Mouse (Mus musculus) macrophage (primary cell): Measurements from ENCODE around the gene Olfr412. TPM values are rescaled to one million over a fixed set of nuclear protein-coding genes. Genes with fewer than 3 reads are reported as not detected.

ENCODE experiments used
- H3K27ac ChIP-seq: fragments of 350-480 bp; formaldehyde crosslinking; 2 replicates; pipeline ENCODE4 v1.9.0; 2021
- H3K36me3 ChIP-seq: fragments of 350-480 bp; formaldehyde crosslinking; 2 replicates; pipeline ENCODE4 v1.9.0; 2021; ENCODE audit errors: inconsistent target
- H3K4me3 ChIP-seq: fragments of 350-480 bp; formaldehyde crosslinking; 2 replicates; pipeline ENCODE4 v1.9.0; 2021; ENCODE audit errors: inconsistent target
- H3K79me2 ChIP-seq: fragments of 350-480 bp; formaldehyde crosslinking; 2 replicates; pipeline ENCODE4 v1.9.0; 2021; ENCODE audit errors: inconsistent target
- WGBS: methylation state at CpG from one replicate; pipeline ENCODE4 v1.1.7; 2026; ENCODE audit warnings: inconsistent platforms; ENCODE audit not compliant: missing documents; 5-methylcytosine and 5-hydroxymethylcytosine counted together
- polyA plus RNA-seq: library from polyadenylated mRNA; stranded (reverse); fragments of 250-400 nt; gene quantifications from 3 replicates; pipeline ENCODE4 v1.2.4, GENCODE M21; 2018; ENCODE audit warnings: inconsistent platforms

Gene Olfr412
- polyA plus RNA-seq, 1 experiment from 2014 or later = not detected

GRCm38 (mm10) chr11:74404216-74404615, 42.3 kb downstream of the Olfr412 start:
- H3K27ac ChIP-seq = no peak overlapping the region
- H3K36me3 ChIP-seq = no peaks in the 10 kb centered on the region
- H3K79me2 ChIP-seq = no peaks in the 10 kb centered on the region
- 94% methylated on average over 2 of the region's 2 CpGs for WGBS
- no peak overlapping the region for H3K4me3 ChIP-seq

GRCm38 (mm10) chr11:74405201-74405600, 43.3 kb downstream of the Olfr412 start:
- H3K79me2 ChIP-seq = no peaks in the 10 kb centered on the region
- 84% methylated on average over 7 of the region's 7 CpGs for WGBS
- H3K27ac ChIP-seq = no peak overlapping the region
- H3K4me3 ChIP-seq = no peak overlapping the region
- no peaks in the 10 kb centered on the region for H3K36me3 ChIP-seq

- Histone ChIP-seq H3K4me3 (no peak overlapping the region), H3K79me2 (no peaks in the 10 kb centered on the region), H3K36me3 (no peaks in the 10 kb centered on the region), H3K27ac (no peak overlapping the region)
- WGBS = 68% methylated on average over 4 of the region's 4 CpGs
Measured at GRCm38 (mm10) chr11:74408587-74409446, 46.9 kb downstream of the Olfr412 start.

GRCm38 (mm10) chr11:74409447-74409754, 47.5 kb downstream of the Olfr412 start:
- H3K27ac ChIP-seq = no peak overlapping the region
- no peaks in the 10 kb centered on the region for H3K79me2 ChIP-seq
- H3K36me3 ChIP-seq = no peaks in the 10 kb centered on the region
- 90% methylated on average over 5 of the region's 5 CpGs for WGBS
- no peak overlapping the region for H3K4me3 ChIP-seq

- no peak overlapping the region for H3K4me3 ChIP-seq
- H3K27ac ChIP-seq = no peak overlapping the region
- 94% methylated on average over 4 of the region's 4 CpGs for WGBS
- no peaks in the 10 kb centered on the region for H3K36me3 ChIP-seq
- H3K79me2 ChIP-seq = no peaks in the 10 kb centered on the region
Measured at GRCm38 (mm10) chr11:74409757-74410174, 47.9 kb downstream of the Olfr412 start.

- no peak overlapping the region for H3K27ac ChIP-seq
- no peaks in the 10 kb centered on the region for H3K79me2 ChIP-seq
- no peaks in the 10 kb centered on the region for H3K36me3 ChIP-seq
- H3K4me3 ChIP-seq = no peak overlapping the region
- 81% methylated on average over 3 of the region's 3 CpGs for WGBS
Measured at GRCm38 (mm10) chr11:74411943-74412342, 50.1 kb downstream of the Olfr412 start.

GRCm38 (mm10) chr11:74412462-74412861, 50.6 kb downstream of the Olfr412 start:
- no peak overlapping the region for H3K4me3 ChIP-seq
- WGBS = 94% methylated on average over 3 of the region's 3 CpGs
- no peaks in the 10 kb centered on the region for H3K36me3 ChIP-seq
- no peak overlapping the region for H3K27ac ChIP-seq
- no peaks in the 10 kb centered on the region for H3K79me2 ChIP-seq

- no peak overlapping the region for H3K4me3 ChIP-seq
- H3K79me2 ChIP-seq = no peaks in the 10 kb centered on the region
- WGBS = 92% methylated on average over 3 of the region's 3 CpGs
- no peak overlapping the region for H3K27ac ChIP-seq
- H3K36me3 ChIP-seq = no peaks in the 10 kb centered on the region
Measured at GRCm38 (mm10) chr11:74413449-74413972, 51.6 kb downstream of the Olfr412 start.

GRCm38 (mm10) chr11:74414112-74414511, 52.2 kb downstream of the Olfr412 start:
- H3K4me3 ChIP-seq = no peak overlapping the region
- H3K27ac ChIP-seq = no peak overlapping the region
- H3K36me3 ChIP-seq = no peaks in the 10 kb centered on the region
- no peaks in the 10 kb centered on the region for H3K79me2 ChIP-seq
- WGBS = 77% methylated on average over 9 of the region's 9 CpGs

GRCm38 (mm10) chr11:74415736-74416135, 53.9 kb downstream of the Olfr412 start:
- Histone ChIP-seq H3K4me3 (no peak overlapping the region), H3K27ac (no peak overlapping the region), H3K36me3 (no peaks in the 10 kb centered on the region), H3K79me2 (no peaks in the 10 kb centered on the region)
- 92% methylated on average over 12 of the region's 12 CpGs for WGBS

Other genes with a start within 250 kb of the Olfr412 start
- not detected in 3 replicates for gene Olfr401, start 248.4 kb upstream of the Olfr412 start, polyA plus RNA-seq
- gene Olfr402, start 208.5 kb upstream of the Olfr412 start, polyA plus RNA-seq = not detected in 3 replicates
- gene Olfr403, start 175.8 kb upstream of the Olfr412 start, polyA plus RNA-seq = not detected in 3 replicates
- gene Olfr43, start 150.7 kb upstream of the Olfr412 start, polyA plus RNA-seq = not detected in 3 replicates
- not detected in 3 replicates for gene Olfr406, start 102.3 kb upstream of the Olfr412 start, polyA plus RNA-seq
- not detected in 3 replicates for gene Olfr59, start 78.3 kb upstream of the Olfr412 start, polyA plus RNA-seq
- not detected in 3 replicates for gene Olfr410, start 24.0 kb upstream of the Olfr412 start, polyA plus RNA-seq
- gene Olfr411, start 9.4 kb upstream of the Olfr412 start, polyA plus RNA-seq = not detected in 3 replicates
- 0.27 to 0.59 TPM (median 0.37 TPM) in 3 replicates for gene Rap1gap2, start 248.8 kb downstream of the Olfr412 start, polyA plus RNA-seq